Mouse (Mus musculus): ENCODE measurements around the gene Ripply3.

Ripply3 gene

DNA sequence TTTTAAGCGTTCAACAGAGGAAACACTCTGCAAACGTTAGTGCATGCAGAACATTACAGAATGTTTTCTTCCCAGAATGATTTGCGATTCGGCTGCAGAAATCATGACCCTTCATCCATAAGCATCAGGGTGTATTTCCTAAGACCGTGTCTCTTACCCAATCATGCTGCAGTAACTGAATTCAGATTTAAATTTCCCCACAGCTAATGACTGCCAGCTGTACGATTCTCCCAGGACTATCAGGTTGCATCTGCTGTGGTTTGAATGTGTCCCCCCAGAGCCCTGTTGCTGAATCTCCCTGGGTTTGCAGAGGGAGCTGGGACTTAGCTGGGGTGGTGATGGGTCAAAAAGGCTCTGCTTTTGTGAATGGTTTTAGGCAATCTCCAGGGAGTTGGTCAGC lies 20.3 kb upstream of the Ripply3 start:
- Histone ChIP-seq H3K27me3 (ENCODE audit: control insufficient read depth, insufficient read depth, low read length, poor library complexity, severe bottlenecking) (peaks cover 2% of the 10 kb centered on the region; the same call in 1 of the 2 replicates), H3K36me3 (ENCODE audit: control insufficient read depth, insufficient read depth, low read length, poor library complexity, severe bottlenecking) (no peaks in the 10 kb centered on the region)
- DNase-seq (ENCODE audit: low read depth, low spot score) = no peak

GRCm38 (mm10) chr16:94309025-94309424 lies 19.2 kb upstream of the Ripply3 start:
- no peak for DNase-seq (ENCODE audit: low read depth, low spot score)
- H3K27me3 ChIP-seq (ENCODE audit: control insufficient read depth, insufficient read depth, low read length, poor library complexity, severe bottlenecking) = no peaks in the 10 kb centered on the region
- H3K36me3 ChIP-seq (ENCODE audit: control insufficient read depth, insufficient read depth, low read length, poor library complexity, severe bottlenecking) = no peaks in the 10 kb centered on the region

GRCm38 (mm10) chr16:94311416-94311815 lies 16.8 kb upstream of the Ripply3 start:
- no peak for DNase-seq (ENCODE audit: low read depth, low spot score)
- H3K36me3 ChIP-seq (ENCODE audit: control insufficient read depth, insufficient read depth, low read length, poor library complexity, severe bottlenecking) = no peaks in the 10 kb centered on the region
- no peaks in the 10 kb centered on the region for H3K27me3 ChIP-seq (ENCODE audit: control insufficient read depth, insufficient read depth, low read length, poor library complexity, severe bottlenecking)

GRCm38 (mm10) chr16:94311931-94312330 lies 16.3 kb upstream of the Ripply3 start:
- Histone ChIP-seq H3K36me3 (ENCODE audit: control insufficient read depth, insufficient read depth, low read length, poor library complexity, severe bottlenecking) (no peaks in the 10 kb centered on the region), H3K27me3 (ENCODE audit: control insufficient read depth, insufficient read depth, low read length, poor library complexity, severe bottlenecking) (no peaks in the 10 kb centered on the region)
- DNase-seq (ENCODE audit: low read depth, low spot score) = no peak

DNA sequence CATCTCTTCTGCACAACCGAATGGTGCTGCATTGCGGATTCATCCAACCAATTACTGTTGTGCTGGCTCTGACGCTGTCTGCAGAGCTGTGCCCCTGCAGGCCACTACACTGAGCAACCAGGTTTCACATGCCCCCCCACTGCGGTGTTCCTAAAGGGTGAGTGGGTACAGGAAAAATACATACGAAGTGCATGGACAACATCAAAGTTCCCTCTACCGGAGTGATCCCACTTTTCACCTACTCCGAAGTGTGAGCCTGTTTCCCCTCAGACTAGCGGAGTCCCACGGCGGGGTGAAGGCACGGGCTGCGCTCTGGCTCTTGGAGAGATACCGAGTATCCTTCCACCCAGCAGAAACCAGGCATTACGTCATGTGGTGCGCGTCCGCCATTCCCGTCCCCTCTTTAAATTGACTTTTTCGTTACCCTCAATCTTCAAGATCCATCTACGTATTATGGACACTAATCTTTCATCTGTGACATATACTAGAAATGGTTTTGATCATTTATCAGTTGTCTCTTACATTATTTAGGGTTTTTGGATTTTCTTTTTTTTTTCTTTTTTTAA lies 15.5 kb upstream of the Ripply3 start:
- H3K36me3 ChIP-seq (ENCODE audit: control insufficient read depth, insufficient read depth, low read length, poor library complexity, severe bottlenecking) = no peaks in the 10 kb centered on the region
- DNase-seq (ENCODE audit: low read depth, low spot score) = peak; percentile 88
- no peaks in the 10 kb centered on the region for H3K27me3 ChIP-seq (ENCODE audit: control insufficient read depth, insufficient read depth, low read length, poor library complexity, severe bottlenecking)

- no peaks in the 10 kb centered on the region for H3K27me3 ChIP-seq (ENCODE audit: control insufficient read depth, insufficient read depth, low read length, poor library complexity, severe bottlenecking)
- peak; percentile 98 for DNase-seq (ENCODE audit: low read depth, low spot score)
- no peaks in the 10 kb centered on the region for H3K36me3 ChIP-seq (ENCODE audit: control insufficient read depth, insufficient read depth, low read length, poor library complexity, severe bottlenecking)
Observed at GRCm38 (mm10) chr16:94313229-94314030, 14.8 kb upstream of the Ripply3 start, which contains the start of gene Hlcs. Hlcs (minus strand) TSS chr16:94313571.

DNA sequence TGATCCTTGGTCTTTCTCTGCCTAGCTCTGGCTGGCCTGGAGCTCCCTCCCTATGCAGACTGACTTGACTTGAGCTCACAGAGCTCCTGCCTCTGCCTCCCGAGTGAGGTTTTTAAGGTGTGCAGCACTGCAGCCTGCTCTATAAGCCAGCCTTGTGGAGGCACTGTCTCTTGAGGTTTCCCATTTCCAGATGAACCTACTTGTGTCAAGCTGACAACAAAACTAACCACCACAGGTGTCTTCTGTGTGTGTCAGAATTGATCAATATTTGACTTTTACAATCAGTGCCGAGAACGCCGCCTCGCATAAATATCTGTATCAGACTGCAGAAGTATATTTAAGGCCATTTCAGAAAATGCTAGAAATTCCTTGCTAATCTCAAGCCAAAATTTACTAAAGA lies 13.6 kb upstream of the Ripply3 start:
- Histone ChIP-seq H3K36me3 (ENCODE audit: control insufficient read depth, insufficient read depth, low read length, poor library complexity, severe bottlenecking) (no peaks in the 10 kb centered on the region), H3K27me3 (ENCODE audit: control insufficient read depth, insufficient read depth, low read length, poor library complexity, severe bottlenecking) (no peaks in the 10 kb centered on the region)
- DNase-seq (ENCODE audit: low read depth, low spot score) = no peak

DNA sequence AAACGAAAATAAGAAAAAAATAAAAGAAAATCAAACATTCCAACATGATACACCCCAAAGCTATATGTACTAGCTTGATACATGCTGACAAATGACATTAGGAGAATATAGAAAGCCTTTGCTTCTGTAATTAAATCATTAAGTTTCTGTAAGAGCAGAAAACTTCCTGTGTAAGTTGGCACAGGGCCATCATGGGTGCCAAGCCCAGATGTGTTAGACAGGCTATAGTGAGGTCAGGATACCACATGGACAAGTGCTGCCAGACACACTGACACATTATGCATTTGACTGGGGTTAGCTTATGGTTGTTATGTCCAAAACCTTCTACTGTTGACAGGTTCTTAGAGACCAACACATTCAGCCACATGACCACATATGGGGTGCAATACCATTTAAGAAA lies 13.0 kb upstream of the Ripply3 start:
- no peaks in the 10 kb centered on the region for H3K27me3 ChIP-seq (ENCODE audit: control insufficient read depth, insufficient read depth, low read length, poor library complexity, severe bottlenecking)
- no peaks in the 10 kb centered on the region for H3K36me3 ChIP-seq (ENCODE audit: control insufficient read depth, insufficient read depth, low read length, poor library complexity, severe bottlenecking)
- DNase-seq (ENCODE audit: low read depth, low spot score) = no peak

- DNase-seq (ENCODE audit: low read depth, low spot score) = no peak
- no peaks in the 10 kb centered on the region for H3K27me3 ChIP-seq (ENCODE audit: control insufficient read depth, insufficient read depth, low read length, poor library complexity, severe bottlenecking)
- H3K36me3 ChIP-seq (ENCODE audit: control insufficient read depth, insufficient read depth, low read length, poor library complexity, severe bottlenecking) = no peaks in the 10 kb centered on the region
Observed at GRCm38 (mm10) chr16:94317752-94318151, 10.5 kb upstream of the Ripply3 start.

GRCm38 (mm10) chr16:94320223-94320622 lies 8.0 kb upstream of the Ripply3 start:
- no peak for DNase-seq (ENCODE audit: low read depth, low spot score)
- Histone ChIP-seq H3K27me3 (ENCODE audit: control insufficient read depth, insufficient read depth, low read length, poor library complexity, severe bottlenecking) (no peaks in the 10 kb centered on the region), H3K36me3 (ENCODE audit: control insufficient read depth, insufficient read depth, low read length, poor library complexity, severe bottlenecking) (no peaks in the 10 kb centered on the region)

DNA sequence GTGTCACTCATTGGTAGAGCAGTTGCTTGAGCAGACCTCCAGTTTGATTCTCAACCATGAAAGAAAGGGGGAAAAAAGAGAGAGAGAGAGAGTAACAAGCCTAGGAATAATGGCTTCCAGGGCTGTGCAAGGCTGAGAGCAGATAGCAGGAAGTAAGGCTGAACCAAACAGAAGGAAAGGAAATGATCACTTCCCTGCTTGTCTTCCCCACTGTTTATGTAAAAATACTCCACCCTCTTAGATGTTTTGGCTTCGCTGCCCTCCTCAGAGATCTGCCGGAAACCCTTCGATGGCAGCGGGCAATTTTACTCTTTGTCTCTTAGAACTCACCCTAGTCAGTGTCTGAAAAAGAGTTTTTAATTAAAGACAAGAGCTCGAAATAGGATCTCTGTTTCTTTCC lies 4.5 kb upstream of the Ripply3 start:
- DNase-seq (ENCODE audit: low read depth, low spot score) = no peak

DNA sequence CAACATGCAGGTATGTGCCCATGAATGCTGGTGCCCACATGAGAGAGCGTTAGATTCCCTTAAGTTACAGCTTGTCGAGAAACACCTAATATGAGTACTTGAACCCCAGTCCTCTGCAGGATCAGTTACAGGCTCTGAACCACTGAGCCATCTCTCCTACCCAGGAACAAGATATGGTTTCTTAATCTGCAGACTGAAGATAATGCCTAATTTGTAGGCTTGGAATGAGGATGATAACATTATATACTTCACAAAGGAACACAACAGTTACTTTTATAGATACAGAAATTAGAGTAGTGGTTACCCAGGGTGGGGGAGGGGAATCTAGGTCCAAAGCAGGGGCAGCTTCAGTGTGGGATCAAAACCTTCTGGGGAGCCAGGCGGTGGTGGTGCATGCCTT lies 2.2 kb upstream of the Ripply3 start:
- no peaks in the 10 kb centered on the region; the same call in 1 of the 2 replicates for H3K27me3 ChIP-seq (ENCODE audit: control insufficient read depth, insufficient read depth, low read length, poor library complexity, severe bottlenecking)
- H3K36me3 ChIP-seq (ENCODE audit: control insufficient read depth, insufficient read depth, low read length, poor library complexity, severe bottlenecking) = no peaks in the 10 kb centered on the region
- no peak for DNase-seq (ENCODE audit: low read depth, low spot score)

More for the DNA sequence above, 4.5 kb upstream of the Ripply3 start:
- Histone ChIP-seq H3K36me3 (ENCODE audit: control insufficient read depth, insufficient read depth, low read length, poor library complexity, severe bottlenecking) (no peaks in the 10 kb centered on the region), H3K27me3 (ENCODE audit: control insufficient read depth, insufficient read depth, low read length, poor library complexity, severe bottlenecking) (no peaks in the 10 kb centered on the region)

GRCm38 (mm10) chr16:94328881-94329867 lies 954 bp downstream of the Ripply3 start:
- Histone ChIP-seq H3K36me3 (ENCODE audit: control insufficient read depth, insufficient read depth, low read length, poor library complexity, severe bottlenecking) (no peaks in the 10 kb centered on the region), H3K27me3 (ENCODE audit: control insufficient read depth, insufficient read depth, low read length, poor library complexity, severe bottlenecking) (no peaks in the 10 kb centered on the region; the same call in 1 of the 2 replicates)
- DNase-seq (ENCODE audit: low read depth, low spot score) = peak; percentile 45

DNA sequence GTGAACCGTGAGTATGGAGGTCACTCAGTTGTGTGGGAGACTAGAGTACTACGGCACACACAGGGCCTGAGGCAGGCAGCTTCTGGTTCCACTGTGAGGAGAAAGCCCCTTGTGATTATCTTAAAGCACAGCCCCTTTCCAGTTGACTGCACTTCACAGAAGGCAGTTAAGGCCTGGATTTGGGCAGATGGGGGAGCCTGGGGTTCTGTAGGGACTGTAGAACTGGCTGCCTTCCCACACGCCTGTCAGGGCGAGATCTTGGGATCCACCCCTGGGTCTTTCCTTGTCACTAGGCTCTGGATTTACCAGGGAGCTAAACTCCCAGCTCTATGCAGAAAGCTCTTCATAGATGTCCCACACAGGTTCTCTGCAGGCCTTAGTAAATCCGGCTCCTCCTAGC lies 2.2 kb downstream of the Ripply3 start:
- H3K36me3 ChIP-seq (ENCODE audit: control insufficient read depth, insufficient read depth, low read length, poor library complexity, severe bottlenecking) = no peaks in the 10 kb centered on the region
- H3K27me3 ChIP-seq (ENCODE audit: control insufficient read depth, insufficient read depth, low read length, poor library complexity, severe bottlenecking) = no peaks in the 10 kb centered on the region; the same call in 1 of the 2 replicates
- no peak for DNase-seq (ENCODE audit: low read depth, low spot score)

Measured in splenic B cell, adult 2 months (primary cell).